Mouse (Mus musculus): ENCODE measurements around the gene Ngly1.

The Ngly1 gene

DNA sequence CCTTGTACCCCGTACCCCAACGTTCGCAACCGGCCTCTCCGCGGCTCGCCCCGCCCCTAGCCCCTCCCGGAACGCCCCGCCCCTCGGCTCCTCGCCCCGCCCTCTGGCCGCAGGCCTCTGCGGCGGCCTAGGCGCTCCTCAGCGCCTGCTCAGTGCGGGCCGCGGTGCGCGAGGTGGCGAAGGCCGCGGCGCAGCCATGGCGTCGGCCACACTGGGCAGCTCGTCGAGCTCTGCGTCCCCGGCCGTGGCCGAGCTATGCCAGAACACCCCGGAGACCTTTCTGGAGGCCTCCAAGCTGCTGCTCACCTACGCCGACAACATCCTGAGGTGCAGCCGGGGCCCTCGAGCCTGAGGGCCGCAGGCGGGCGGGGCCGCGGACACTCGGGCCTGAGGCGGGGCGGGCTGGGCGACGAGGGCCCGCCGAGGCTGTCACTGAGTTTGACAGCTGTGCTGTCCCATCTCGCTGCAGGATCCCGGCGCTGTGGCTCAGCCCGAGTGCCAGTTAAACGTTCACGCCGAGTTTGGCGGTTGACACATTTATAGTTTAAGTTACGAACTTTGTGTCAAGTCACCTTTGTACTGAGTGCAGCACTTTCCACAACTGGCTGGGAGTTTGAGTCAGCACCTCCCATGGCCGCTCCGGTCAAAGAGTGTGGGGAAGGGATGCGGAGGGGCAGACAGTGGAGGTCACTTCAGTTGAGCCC lies at the start of gene Ngly1, which contains the start of gene Oxsm:
Gene Ngly1, plus strand, starts transcription at position 110 of the 704 bp plus-strand sequence.
Gene Oxsm, minus strand, starts transcription at position 638 of the 704 bp plus-strand sequence.
- peak; percentile 92 for DNase-seq (ENCODE audit: inconsistent ontology term)

DNA sequence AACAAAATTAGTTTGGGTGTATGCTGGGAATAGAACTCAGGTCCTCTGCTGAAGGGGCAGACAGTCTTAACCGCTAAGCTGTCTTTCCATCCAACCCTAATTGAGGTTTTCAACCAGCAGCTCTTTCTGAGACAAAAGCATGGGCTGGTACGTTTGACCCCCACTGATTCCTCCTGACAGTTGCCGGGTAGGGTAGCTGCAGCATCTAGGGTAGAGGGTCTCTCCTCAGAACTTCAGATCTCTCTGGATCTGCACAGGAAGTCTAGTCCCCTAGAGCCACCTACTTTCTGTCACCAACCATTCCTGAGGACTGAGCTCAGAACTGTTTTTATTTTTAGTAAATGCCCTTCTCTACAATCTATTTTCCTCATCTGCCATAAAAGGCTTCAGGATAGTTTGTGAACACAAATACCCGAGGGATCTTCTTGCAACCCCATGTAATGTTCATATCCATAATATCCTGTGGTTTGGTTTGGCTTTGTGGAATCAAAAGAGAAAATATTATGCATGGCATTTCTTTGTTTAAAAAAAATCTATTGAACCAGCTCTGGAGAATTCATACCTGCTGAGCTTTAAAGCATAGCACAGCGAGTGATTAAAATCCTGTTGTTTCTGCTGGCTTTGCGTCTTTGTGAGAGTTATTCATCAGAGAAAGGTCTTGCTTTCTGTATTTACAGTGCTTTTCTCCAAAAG lies 48.7 kb upstream of the Ngly1 start:
- peak; percentile 51 for DNase-seq (ENCODE audit: inconsistent ontology term)

DNA sequence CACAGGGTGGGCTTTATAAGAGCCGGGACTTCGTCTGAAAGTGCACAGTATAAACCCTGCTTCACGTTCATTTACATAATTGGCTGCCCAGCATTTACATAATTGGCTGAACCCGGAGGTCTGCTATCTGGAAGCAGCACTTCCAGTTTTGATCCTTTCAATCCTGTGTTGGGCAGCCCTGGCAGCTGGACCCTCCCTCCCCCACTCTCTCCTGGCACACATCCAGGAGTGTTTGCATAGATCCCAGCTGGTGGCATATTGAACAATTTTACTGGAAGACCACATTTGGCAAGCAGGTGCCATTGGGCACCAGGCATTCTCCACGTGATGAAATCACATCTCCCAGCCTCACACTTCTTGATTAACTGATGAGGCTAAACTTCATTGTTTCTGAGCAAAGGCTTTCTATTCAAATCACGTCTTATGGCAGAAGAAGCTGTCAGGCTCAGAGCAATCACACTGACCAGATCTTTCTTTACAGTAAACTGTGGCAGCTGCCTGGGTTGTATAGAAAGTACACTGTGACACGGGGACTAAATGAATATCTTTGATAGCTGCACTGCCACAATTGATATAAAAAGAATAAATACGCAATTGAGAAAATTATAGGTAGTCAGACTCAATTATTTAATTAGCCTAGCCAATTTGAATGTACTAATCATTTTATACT lies 48.0 kb upstream of the Ngly1 start:
- DNase-seq (ENCODE audit: inconsistent ontology term), result peak; percentile 94

DNA sequence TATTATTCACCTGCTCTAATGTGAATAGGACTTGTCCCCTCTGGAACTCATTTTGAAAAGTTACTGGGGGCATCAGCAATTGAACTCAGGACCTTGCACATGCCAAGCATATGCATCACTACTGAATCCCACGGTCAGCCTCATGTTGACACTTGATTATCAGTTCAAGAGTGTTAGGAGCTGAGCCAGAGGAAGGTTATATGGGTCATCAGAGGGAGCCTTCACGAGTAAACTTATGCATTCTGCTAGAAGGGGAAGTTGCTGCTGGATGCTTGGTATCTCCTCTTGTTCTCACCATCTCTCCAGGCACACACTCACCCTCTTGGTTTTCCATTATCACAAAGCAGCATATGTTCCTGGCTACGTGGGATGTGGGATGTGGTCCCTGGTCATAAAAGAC lies 47.4 kb upstream of the Ngly1 start:
- no peak for DNase-seq (ENCODE audit: inconsistent ontology term)

DNA sequence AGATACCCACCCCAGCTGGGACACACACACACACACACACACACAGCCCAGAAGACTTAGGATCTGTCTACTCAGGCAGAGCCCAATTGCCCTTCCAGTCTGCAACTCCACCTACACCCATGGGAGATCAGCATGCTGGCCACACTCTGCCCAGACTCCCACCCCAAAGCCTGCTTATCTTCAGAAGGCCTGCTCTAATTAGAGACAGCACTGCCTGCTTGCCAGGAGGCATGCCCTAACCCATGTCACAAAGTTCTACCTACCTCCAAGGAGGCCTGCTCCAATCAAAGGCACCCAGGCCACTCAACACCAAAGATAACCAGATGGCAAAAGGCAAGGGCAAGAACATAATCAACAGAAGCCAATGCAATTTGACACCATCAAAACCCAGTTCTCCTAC lies 41.4 kb upstream of the Ngly1 start:
- no peak for DNase-seq (ENCODE audit: inconsistent ontology term)

DNA sequence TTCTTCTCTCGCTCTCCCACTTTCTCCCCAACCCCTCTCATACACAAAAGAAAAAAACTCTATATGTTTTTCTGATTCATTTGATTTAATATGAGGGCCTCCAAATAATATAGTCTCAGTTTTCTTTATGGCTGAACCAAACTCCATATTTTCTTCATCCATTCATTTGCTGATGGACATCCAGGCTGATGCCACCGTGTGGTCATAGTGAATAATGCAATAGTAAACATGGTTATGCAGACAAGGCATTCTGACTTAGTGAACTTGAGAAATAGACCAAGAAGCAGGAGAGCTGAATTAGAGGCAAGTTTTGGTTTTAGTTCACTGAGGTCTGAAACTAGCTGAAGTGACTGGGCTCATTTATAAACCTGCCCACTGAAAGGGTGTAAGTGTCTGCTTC lies 30.1 kb upstream of the Ngly1 start:
- no peak for DNase-seq (ENCODE audit: inconsistent ontology term)

DNA sequence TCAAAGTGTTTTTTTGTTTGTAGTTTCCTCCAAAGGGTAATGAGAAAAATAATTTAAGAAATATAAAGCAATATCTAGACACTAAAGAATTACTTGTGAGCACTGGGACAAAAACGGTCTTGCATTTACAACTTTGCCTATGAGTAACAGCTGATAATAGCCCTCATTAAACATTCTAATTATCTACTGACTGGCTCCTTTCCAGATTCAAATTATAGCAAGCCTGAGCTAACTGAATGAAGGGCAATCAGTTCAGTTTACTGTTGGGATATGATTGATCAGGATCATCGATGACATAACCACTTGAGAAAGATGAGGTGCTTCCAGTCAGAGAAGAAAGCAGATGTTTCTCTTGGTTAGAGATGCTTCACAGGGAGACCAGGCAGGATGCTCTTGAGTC lies 19.7 kb upstream of the Ngly1 start:
- DNase-seq (ENCODE audit: inconsistent ontology term), result peak; percentile 74

DNA sequence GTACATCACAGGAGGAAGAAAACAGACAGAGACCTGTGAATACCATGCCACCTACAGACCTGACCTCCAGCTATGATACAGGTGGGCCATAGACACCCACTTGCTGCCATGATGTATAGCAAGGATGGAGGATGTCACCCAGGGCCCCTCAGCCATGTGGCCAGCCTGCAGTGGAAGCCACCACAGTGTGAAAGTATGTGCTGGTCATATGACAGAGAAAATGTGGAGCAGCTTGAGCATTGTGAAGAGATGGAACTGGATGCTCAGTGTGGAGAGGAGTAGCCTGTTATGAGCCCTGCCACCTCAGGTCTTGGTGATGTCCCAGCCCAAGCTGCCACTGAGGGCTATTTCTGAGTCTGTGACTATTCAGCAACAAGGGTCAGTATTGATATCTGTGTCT lies 18.5 kb upstream of the Ngly1 start:
- no peak for DNase-seq (ENCODE audit: inconsistent ontology term)

DNA sequence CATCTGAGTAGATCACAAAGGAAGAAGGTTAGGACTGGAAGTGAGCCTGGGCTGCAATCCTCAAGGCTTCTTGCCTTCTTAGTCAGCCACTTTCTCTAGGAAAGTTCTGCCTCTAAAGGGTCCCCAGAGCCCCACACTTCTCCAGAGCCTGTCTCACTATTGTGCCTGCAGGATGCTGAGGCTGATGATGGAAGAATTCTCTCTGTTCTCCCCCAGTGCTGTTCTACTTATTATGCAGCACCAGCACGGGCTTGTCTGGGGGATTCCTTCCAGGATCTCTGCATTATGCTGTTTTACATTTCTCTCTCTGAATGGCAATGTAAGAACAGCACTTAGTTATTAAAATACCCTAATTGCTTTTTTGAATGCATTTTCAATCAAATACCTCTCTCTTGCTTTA lies 15.6 kb upstream of the Ngly1 start:
- no peak for DNase-seq (ENCODE audit: inconsistent ontology term)

DNA sequence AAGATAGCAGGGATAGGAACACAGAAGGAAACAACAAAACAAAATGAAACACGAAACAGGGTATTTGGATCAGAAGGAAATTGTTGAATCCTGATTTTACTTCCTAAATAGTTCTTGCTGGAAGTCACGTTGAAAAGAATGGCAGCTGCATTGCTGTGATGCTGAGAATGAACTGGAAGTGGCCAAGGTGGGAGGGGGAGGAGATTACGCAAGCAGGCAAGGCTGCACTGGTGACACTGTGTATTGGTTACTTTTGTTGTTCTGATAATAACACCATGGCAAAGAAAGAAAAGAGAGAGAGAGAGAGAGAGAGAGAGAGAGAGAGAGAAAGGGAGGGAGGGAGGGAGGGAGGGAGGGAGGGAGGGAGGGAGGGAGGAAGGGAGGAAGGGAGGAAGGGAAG lies 12.6 kb upstream of the Ngly1 start:
- no peak for DNase-seq (ENCODE audit: inconsistent ontology term)

DNA sequence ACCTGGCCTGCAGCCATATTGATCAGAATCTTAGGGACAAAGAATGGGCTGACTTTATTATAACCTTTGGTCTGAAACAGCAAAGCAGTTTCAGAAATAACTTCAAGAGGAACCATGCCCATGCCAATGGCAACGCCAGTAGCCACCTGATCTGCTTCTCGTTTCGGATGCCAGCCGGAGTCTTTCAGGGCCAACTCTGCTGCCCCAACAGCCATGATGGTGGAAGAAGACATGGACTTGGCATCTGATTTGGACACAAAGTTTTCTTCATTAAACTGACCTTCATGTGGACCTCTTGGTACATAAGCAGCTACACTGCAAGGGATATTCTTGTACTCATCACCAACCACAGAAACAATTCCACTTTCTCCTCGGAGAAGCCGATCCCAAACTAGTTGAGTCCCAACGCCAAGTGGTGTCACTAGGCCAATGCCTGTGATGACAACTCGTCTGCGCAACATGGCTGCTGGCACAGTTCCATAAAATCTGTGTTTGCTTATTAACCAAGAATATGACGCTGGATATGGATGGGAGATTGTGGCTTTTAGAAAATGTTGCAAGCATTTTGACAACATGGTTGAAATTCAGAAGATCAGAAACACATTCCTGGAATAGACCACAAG lies 6.8 kb upstream of the Ngly1 start:
- no peak for DNase-seq (ENCODE audit: inconsistent ontology term)

DNA sequence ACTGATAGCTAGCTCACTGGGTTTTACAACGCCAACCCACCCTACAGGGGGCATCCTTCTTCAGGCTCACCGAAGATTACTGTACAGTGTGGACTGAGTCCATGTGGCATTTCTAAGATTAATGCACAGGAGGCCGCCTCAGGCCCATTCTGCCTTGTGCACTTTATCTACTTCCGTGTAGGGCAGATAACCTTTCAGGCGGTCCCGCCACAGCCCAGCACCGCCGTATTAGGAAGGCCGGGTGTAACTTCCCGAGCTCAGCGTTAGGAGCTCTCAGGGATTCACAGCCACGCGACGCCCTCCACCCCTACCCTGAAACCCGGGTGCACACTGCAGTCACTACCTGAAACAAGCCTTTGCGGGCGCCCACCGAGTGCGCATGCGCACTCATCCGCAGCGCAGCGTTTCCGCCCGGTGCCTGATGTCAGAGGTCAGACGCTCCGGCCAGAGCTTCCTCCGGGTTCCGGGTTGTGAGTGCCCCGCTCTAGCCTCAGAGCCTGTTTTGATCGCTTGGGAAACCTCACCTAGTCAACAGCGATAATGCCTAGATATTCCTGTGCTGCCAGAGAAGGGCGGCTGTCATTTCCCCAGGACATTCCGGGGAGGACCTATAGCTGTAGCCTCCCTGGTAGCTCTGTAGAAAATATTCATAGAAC lies 6.0 kb upstream of the Ngly1 start:
- peak; percentile 81 for DNase-seq (ENCODE audit: inconsistent ontology term)

DNA sequence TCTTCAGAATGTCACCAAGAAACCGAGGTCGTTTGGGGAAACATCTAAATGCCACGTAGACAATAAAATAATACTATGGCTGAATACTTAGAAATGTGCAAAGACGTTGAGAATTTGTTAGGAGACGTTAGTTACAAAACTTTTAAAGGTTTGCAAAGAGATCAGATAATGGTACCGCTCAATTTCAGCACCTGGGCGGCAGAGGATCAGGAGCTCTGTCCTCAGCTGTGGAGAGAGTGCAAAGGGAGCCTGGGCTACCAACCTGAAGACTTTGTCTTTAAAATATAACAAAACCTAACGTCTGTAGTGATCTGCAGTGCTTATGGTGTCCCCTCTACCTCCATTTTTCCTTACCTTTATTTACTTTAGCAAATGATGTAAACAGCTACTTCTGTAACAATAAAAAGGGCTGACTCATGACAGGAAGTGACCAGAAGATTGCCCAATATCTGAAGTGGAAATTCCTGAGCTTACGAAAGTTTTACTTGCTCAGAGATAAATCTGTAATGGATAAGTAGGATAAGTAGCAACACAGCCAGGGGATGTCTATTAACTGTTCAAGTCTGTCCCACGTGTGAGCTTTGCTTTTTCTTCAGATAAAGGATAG lies 5.4 kb upstream of the Ngly1 start:
- peak; percentile 44 for DNase-seq (ENCODE audit: inconsistent ontology term)

DNA sequence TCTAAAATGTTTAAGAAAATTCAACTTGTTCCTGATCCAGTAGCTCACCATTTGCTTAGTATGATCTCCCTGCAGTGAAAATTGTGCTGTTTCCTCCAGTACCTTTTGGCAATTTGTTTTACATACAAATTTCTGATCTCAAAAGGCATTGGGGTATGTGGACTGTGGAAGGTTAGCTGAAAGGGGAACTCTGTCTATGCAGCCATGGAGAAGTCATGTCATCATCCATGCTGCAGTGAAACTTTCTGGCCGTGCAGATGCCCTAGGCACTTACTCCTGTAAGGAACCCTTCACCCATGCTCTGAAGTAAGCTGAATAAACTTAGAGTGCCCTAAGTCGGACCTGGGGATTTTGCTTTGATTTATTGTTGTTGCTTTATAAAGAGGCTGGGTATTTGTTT lies 4.7 kb upstream of the Ngly1 start:
- no peak for DNase-seq (ENCODE audit: inconsistent ontology term)

DNA sequence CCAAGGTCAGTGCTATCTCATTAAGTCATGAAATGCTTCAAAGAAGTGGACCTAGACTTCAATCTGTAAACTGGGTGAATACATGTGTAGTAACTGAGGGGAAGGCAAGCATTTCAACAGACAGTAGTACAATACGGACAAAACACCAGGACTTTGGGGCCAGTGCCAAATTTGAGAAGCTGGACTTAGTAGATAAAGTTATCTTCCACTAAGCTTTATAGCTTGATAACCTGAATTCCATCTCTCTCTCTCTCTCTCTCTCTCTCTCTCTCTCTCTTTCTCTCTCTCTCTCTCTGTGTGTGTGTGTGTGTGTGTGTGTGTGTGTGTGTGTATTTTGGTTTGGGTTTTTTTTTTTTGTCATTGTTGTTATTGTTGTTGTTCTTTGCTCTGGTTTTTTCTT lies 4.0 kb upstream of the Ngly1 start:
- no peak for DNase-seq (ENCODE audit: inconsistent ontology term)

DNA sequence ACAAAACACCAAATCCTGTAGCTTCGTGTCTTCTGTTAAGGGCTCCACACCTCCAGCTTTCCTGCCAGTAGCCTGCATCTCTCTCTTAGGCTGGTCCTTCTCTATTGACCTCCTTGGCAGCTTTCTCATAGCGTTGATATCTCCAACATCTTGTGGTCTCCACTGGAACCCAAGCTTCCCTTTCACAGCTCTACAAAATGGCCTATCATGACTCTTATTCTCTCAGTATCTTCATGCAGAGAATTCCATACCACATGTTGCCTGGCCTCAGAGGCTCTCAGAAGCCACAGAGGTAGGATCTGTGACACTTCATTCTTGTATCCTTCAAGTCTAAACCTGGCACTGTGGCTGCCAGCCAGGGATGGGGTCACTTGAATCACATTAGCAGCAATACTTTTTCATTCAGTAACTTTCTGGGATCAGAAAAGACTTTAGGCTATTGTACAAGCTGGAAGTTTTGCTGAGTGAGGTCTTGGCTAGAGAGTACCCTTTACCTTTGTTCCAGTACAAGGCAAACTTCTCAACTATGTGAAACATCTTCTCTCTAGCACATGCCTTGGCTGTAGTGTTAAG lies 2.7 kb upstream of the Ngly1 start:
- peak; percentile 45 for DNase-seq (ENCODE audit: inconsistent ontology term)

DNA sequence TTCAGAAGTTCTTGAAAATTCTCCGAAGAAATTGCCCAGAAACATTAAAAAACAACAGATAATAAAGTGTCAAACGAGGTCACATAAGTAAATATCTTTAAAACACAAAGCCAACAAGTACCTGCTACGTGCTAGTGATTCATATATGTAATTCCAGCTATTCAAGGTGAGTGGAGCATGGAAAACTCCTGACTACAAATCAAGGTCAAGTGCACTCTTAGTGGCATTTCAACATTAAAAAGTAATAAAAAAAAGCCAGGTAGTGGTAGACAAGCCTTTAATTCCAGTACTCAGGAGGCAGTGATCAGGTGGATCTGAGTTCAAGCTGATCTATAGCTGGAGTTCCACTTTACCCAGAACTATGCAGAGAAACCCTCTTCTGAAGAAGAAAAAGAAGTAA lies 945 bp upstream of the Ngly1 start:
- no peak for DNase-seq (ENCODE audit: inconsistent ontology term)

DNA sequence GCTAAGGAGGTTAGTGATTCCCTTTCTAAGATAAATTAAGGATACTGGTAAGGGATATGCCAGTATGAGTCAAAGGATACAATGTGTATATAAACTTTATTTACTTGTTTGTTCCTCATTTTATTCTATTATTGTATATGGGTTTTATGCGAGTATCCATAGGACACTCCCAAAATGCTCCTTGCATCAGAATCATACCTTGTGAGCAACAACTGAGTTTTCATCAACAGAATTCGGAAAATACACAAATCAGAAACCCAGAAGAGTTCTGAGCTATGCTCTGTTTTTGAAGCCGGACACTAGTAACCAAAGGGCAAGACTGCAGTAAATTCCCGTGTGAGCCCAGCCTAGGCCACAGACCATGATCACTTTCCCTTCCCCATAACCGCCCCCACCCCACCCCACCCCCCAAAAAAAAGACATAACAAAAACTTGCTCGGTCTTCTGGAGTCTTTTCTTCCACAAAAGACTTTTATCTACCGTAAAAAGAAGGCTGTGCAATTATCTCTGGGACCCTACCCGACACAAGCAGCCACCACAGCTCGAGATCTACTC lies 400 bp upstream of the Ngly1 start:
- peak; percentile 16 for DNase-seq (ENCODE audit: inconsistent ontology term)

DNA sequence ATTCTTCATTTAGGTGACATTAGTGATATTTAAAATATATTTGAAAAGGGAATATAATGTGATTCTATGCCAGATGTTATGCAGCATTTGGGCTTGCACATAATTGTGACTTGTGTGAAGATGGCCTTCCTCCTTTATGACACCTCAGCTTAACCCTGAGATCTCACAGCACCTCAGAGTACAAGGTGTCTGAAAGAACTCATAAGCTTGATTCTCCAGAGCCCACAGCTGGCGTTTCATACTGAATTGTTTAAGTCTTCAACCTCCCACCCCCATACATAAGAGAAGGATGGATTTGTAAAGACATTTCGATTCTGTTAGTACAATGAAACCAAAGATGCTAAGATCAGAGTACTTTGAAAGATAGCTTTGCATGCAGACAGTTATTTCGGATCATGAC lies 1.0 kb downstream of the Ngly1 start:
- no peak for DNase-seq (ENCODE audit: inconsistent ontology term)

DNA sequence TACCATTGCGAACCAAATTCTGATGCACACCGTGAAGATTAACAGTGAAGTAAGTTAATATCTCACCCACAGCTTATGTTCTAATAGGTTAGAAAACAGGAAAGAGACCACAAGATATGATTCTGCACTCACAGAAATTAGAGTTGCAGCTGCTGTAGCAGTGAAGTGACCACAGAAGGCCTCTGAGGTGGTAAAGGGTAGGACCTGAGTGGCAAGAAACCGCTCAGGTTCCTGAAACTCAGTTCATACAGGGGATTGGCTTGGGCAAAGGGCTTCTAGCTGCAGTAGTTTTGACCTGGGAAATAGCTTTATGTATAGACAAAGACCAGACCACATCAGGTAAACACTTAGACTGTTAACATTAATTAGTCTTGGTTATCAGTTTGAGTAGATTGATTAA lies 6.7 kb downstream of the Ngly1 start:
- DNase-seq (ENCODE audit: inconsistent ontology term), result no peak

DNA sequence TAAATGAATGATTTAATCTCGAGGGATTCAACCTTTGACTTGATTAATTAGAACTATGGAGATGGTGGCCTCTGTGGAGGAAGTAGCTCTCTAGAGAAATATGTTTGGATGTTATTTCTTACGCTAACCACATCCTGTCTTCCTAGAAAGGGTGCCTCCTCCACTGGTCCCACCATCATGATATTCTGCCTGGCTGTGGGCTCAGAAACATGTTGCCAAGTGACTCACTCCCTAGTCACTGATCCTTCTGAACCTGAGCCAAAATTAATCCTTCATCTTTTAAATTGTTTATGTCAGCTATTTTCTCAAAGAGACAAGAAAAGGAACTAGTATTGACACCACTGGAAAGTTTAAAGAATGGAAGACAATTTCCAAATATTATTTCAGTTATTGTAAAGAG lies 7.1 kb downstream of the Ngly1 start:
- peak; percentile 61 for DNase-seq (ENCODE audit: inconsistent ontology term)
